Mouse (Mus musculus): Measurements from ENCODE around the gene Ppox. TPM values are rescaled to one million over a fixed set of nuclear protein-coding genes. Genes with fewer than 3 reads are reported as not detected.

The Ppox gene
- polyA plus RNA-seq, 1 experiment from 2014 or later = 51.8 TPM

- Histone ChIP-seq H3K27ac (no peak overlapping the region), H3K27me3 (replicated peaks) (no peaks in the 10 kb centered on the region), H3K36me3 (peaks cover 24% of the 10 kb centered on the region), H3K9me3 (no peaks in the 10 kb centered on the region), H3K4me1 (peaks cover 27% of the 10 kb centered on the region), H3K4me3 (replicated peaks) (no peak overlapping the region), H3K4me2 (no peak overlapping the region), H3K9ac (no peak overlapping the region)
- WGBS = 90% methylated on average over 18 of the region's 18 CpGs
- ATAC-seq (ENCODE audit: insufficient read depth, low FRiP score, low read depth) = no peak
These were observed 2.5 kb upstream of the Ppox start for GRCm38 (mm10) chr1:171283188-171284160.

GRCm38 (mm10) chr1:171282086-171282805 is 1.3 kb upstream of the Ppox start:
- ATAC-seq (ENCODE audit: insufficient read depth, low FRiP score, low read depth) = no peak
- H3K4me3 ChIP-seq (replicated peaks) = peak overlapping the region; percentile 72
- H3K9ac ChIP-seq = no peak overlapping the region
- peak overlapping the region; percentile 90; the same call in 1 of the 2 replicates for H3K27ac ChIP-seq
- 72% methylated on average over 18 of the region's 18 CpGs for WGBS
- peaks cover 32% of the 10 kb centered on the region for H3K36me3 ChIP-seq
- peak overlapping the region; percentile 81; the same call in 1 of the 2 replicates for H3K4me2 ChIP-seq
- no peaks in the 10 kb centered on the region for H3K9me3 ChIP-seq
- no peaks in the 10 kb centered on the region for H3K27me3 ChIP-seq (replicated peaks)
- peaks cover 27% of the 10 kb centered on the region for H3K4me1 ChIP-seq

DNA sequence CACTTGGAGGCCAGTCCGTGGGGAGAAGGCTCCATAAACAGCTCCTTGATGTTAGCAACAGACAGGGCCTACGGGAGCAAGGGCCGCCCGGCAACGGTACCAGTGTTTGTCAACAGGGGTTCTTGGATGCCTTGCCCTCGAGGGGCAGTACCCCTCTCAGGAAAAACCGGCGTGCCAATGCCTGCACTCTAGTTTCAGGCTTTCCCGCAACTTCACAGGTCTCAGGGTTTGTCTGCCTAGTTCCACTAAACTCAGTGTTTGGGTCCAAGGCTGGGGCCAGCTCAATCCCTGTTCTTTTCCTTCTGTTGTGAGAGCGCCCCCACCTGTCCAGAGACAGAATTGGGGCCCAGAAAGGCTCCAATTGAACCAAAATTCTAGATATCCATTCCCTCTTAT is 540 bp upstream of the Ppox start:
- Histone ChIP-seq H3K36me3 (peaks cover 38% of the 10 kb centered on the region), H3K9me3 (no peaks in the 10 kb centered on the region), H3K4me2 (peak overlapping the region; percentile 81), H3K9ac (peak overlapping the region; percentile 30; the same call in 1 of the 2 replicates), H3K4me3 (replicated peaks) (peak overlapping the region; percentile 72), H3K27ac (peak overlapping the region; percentile 90), H3K4me1 (peaks cover 20% of the 10 kb centered on the region), H3K27me3 (replicated peaks) (no peaks in the 10 kb centered on the region)
- WGBS = 1% methylated on average over 10 of the region's 10 CpGs
- ATAC-seq (ENCODE audit: insufficient read depth, low FRiP score, low read depth) = peak; percentile 32

GRCm38 (mm10) chr1:171280250-171280915 is 603 bp downstream of the Ppox start:
- Histone ChIP-seq H3K36me3 (peaks cover 38% of the 10 kb centered on the region), H3K4me2 (peak overlapping the region; percentile 81), H3K9me3 (no peaks in the 10 kb centered on the region), H3K9ac (peak overlapping the region; percentile 64), H3K27ac (peak overlapping the region; percentile 68; the same call in 1 of the 2 replicates), H3K4me1 (peaks cover 12% of the 10 kb centered on the region), H3K27me3 (replicated peaks) (no peaks in the 10 kb centered on the region), H3K4me3 (replicated peaks) (peak overlapping the region; percentile 72)
- ATAC-seq (ENCODE audit: insufficient read depth, low FRiP score, low read depth) = peak; percentile 21
- WGBS = 1% methylated on average over 25 of the region's 25 CpGs

DNA sequence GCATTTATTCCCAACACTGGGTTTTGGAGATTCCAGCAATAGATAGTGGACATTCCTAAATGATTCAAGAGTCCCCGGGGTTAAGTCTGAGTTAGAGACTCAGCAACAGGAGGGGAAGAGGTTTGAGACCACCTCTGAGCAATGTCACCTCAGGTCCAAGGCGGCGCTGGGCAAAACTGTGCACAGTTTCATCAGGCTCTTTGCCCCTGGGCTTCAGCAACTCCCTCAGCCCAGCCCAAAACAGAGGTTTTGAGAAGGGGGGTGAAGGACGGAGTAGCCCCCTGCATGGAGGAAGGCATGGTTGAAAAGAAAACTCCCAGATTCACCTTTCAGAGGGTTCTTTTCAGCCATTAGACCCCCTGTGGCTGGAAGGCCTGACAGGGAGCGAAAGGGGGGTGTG is 1.3 kb downstream of the Ppox start:
- Histone ChIP-seq H3K36me3 (peaks cover 42% of the 10 kb centered on the region), H3K27me3 (replicated peaks) (no peaks in the 10 kb centered on the region), H3K9ac (peak overlapping the region; percentile 10; the same call in 1 of the 2 replicates), H3K27ac (no peak overlapping the region), H3K4me3 (replicated peaks) (peak overlapping the region; percentile 72), H3K4me1 (peaks cover 12% of the 10 kb centered on the region), H3K4me2 (peak overlapping the region; percentile 81), H3K9me3 (no peaks in the 10 kb centered on the region)
- WGBS = 59% methylated on average over 5 of the region's 5 CpGs
- no peak for ATAC-seq (ENCODE audit: insufficient read depth, low FRiP score, low read depth)

- Histone ChIP-seq H3K4me2 (peak overlapping the region; percentile 81; the same call in 1 of the 2 replicates), H3K4me1 (peaks cover 12% of the 10 kb centered on the region), H3K9ac (no peak overlapping the region), H3K9me3 (no peaks in the 10 kb centered on the region), H3K36me3 (peaks cover 41% of the 10 kb centered on the region), H3K4me3 (replicated peaks) (no peak overlapping the region), H3K27me3 (replicated peaks) (no peaks in the 10 kb centered on the region), H3K27ac (no peak overlapping the region)
- 90% methylated on average over 14 of the region's 14 CpGs for WGBS
- no peak for ATAC-seq (ENCODE audit: insufficient read depth, low FRiP score, low read depth)
These were observed 1.8 kb downstream of the Ppox start for GRCm38 (mm10) chr1:171279012-171279705.

DNA sequence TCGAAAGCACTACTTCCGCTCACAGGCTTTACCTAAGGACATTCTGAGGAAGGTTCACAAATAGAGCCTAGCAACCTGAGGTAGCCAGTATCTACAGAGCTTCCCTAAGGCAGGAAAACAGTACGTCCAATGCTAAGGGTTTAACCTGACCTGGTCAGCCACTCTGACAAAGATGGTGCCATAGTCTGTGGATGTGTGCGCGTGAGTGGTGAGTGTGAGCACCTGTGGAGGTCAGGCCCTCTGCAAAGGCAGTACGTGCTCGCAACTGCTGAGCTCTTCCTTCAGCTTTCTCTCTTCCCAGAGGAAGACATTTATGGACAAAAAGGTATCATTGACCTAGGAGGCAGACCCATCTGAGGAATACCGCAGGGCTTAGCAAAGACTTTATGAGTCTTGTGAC is 2.5 kb downstream of the Ppox start:
- Histone ChIP-seq H3K9ac (no peak overlapping the region), H3K9me3 (no peaks in the 10 kb centered on the region), H3K36me3 (peaks cover 47% of the 10 kb centered on the region), H3K27ac (no peak overlapping the region), H3K4me2 (no peak overlapping the region), H3K4me1 (peaks cover 12% of the 10 kb centered on the region), H3K4me3 (replicated peaks) (no peak overlapping the region), H3K27me3 (replicated peaks) (no peaks in the 10 kb centered on the region)
- no peak for ATAC-seq (ENCODE audit: insufficient read depth, low FRiP score, low read depth)
- 95% methylated on average over 8 of the region's 8 CpGs for WGBS

- H3K36me3 ChIP-seq = peaks cover 53% of the 10 kb centered on the region
- H3K4me2 ChIP-seq = no peak overlapping the region
- WGBS = 82% methylated on average over 10 of the region's 10 CpGs
These were observed 3.2 kb downstream of the Ppox start for GRCm38 (mm10) chr1:171277736-171278135.

GRCm38 (mm10) chr1:171276110-171276748 is 4.8 kb downstream of the Ppox start:
- Histone ChIP-seq H3K27me3 (replicated peaks) (no peaks in the 10 kb centered on the region), H3K36me3 (peaks cover 55% of the 10 kb centered on the region), H3K9ac (no peak overlapping the region), H3K4me3 (replicated peaks) (no peak overlapping the region), H3K27ac (no peak overlapping the region), H3K9me3 (no peaks in the 10 kb centered on the region), H3K4me1 (peaks cover 21% of the 10 kb centered on the region), H3K4me2 (no peak overlapping the region)
- 88% methylated on average over 14 of the region's 14 CpGs for WGBS
- ATAC-seq (ENCODE audit: insufficient read depth, low FRiP score, low read depth) = no peak

More at GRCm38 (mm10) chr1:171277736-171278135, 3.2 kb downstream of the Ppox start:
- Histone ChIP-seq H3K9me3 (no peaks in the 10 kb centered on the region), H3K4me3 (replicated peaks) (no peak overlapping the region), H3K4me1 (peaks cover 12% of the 10 kb centered on the region), H3K27ac (no peak overlapping the region), H3K9ac (no peak overlapping the region), H3K27me3 (replicated peaks) (no peaks in the 10 kb centered on the region)
- no peak for ATAC-seq (ENCODE audit: insufficient read depth, low FRiP score, low read depth)

DNA sequence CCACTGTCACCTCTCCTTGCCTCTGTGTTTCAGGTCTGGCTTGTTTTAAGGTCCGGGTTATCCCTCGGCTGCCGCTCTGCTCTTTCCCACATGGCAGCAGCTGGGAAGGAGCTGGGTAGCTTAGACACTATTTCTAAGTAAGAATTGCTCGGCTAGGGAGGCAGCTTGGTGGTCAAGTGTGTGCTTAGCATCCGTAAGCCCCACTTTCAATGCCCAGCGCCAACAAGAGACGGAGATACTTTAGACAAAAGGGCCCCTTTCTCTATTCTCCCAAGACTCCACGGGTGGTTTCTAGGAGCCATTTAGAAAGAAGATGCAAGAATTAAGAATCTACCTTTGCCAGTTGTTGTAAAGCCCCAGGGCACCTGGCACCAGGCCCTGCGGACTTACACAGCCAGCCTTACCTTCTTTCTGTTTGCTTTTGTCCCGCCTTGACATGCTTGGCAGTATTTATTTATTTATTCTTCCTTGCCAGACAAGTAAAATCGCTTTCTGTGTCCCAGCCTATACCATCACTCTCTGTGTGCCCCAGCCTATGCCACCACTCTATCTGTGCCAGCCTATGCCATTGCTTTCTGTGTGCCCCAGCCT is 5.7 kb downstream of the Ppox start:
- peaks cover 22% of the 10 kb centered on the region for H3K4me1 ChIP-seq
- H3K36me3 ChIP-seq = peaks cover 55% of the 10 kb centered on the region
- no peak overlapping the region for H3K27ac ChIP-seq
- H3K27me3 ChIP-seq (replicated peaks) = no peaks in the 10 kb centered on the region
- no peak overlapping the region for H3K4me3 ChIP-seq (replicated peaks)
- H3K4me2 ChIP-seq = no peak overlapping the region
- H3K9ac ChIP-seq = no peak overlapping the region
- no peak for ATAC-seq (ENCODE audit: insufficient read depth, low FRiP score, low read depth)
- no peaks in the 10 kb centered on the region for H3K9me3 ChIP-seq
- WGBS = 83% methylated on average over 11 of the region's 11 CpGs
